Comparison of ENCODE assay signal across 27 mouse cellular contexts in the genomic region with DNA sequence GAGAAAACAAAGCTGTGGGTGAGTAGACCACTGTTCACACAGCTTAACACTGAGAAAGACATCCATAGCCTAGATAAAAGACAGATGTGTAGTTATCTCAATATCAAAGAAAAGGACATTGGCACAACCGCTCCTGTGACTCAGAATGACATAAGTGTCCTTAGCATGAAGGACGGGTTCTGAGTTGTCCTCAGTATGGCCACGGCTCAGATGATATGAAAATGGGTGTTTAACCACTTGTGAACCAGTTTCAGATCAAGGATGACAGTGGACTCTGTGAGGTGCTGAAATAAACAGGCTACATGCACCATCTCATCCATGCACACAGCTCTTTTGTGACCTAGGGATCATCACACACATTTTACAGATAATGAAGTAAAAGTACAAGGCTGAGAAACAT. TPM values are rescaled to one million over a fixed set of nuclear protein-coding genes. Genes with fewer than 3 reads are reported as not detected.
DNase-seq lines count a peak whose midpoint lies in the region; ATAC-seq lines count a peak whose summit lies in the region.
"Had no signal": no experiment of that assay in that cellular context is flagged by ENCODE, and none has a peak within 500 bp of the region (broad histone marks: within the 10 kb centered on the region; RNA-seq: fewer than 3 reads in every experiment).

No protein-coding gene starts in this region.

- no peak overlapping the region for H3K9ac ChIP-seq in hindbrain, embryonic 16.5 days (ENCODE audit: low read depth, low read length)
- H3K9ac ChIP-seq: embryonic facial prominence, embryonic 13.5 days; forebrain, embryonic 13.5 days; forebrain, postnatal 0 days; hindbrain, embryonic 12.5 days; hindbrain, embryonic 15.5 days; intestine, embryonic 15.5 days had no signal

- DNase-seq in heart, adult 11 months: peak; percentile 55
- DNase-seq in heart, adult 9 months (ENCODE audit: low spot score in 2 of 2): no peak
- DNase-seq in adrenal gland, adult 2 months: peak; percentile 61
- DNase-seq in adrenal gland, postnatal 10 days: peak; percentile 43
- peak; percentile 52 to 55 for DNase-seq in adrenal gland, postnatal 36 days
- no peak for DNase-seq in heart, adult 8-10 months (ENCODE audit: low spot score)
- DNase-seq: cerebellum, adult 11 months; cerebellum, adult 2 months; cerebellum, adult 9-11 months; cerebellum, postnatal 25 days; forebrain, postnatal 0 days; gastrocnemius, adult 2 months; gastrocnemius, postnatal 14 days; heart, adult 18-20 months; kidney, adult 11 months; kidney, adult 8-10 months had no signal

- H3K9me3 ChIP-seq in hindbrain, embryonic 16.5 days (ENCODE audit: control insufficient read depth, low read length): no peaks in the 10 kb centered on the region
- H3K9me3 ChIP-seq: embryonic facial prominence, embryonic 13.5 days; forebrain, embryonic 13.5 days; hindbrain, embryonic 12.5 days; hindbrain, embryonic 15.5 days; intestine, embryonic 15.5 days had no signal

- WGBS in hindbrain, embryonic 16.5 days: 76% methylated on average over 3 of the region's 3 CpGs

- H3K27me3 ChIP-seq in hindbrain, embryonic 16.5 days (replicated peaks; ENCODE audit: control insufficient read depth, insufficient read depth, low read length): no peaks in the 10 kb centered on the region
- H3K27me3 ChIP-seq: embryonic facial prominence, embryonic 13.5 days; forebrain, embryonic 13.5 days; hindbrain, embryonic 12.5 days; hindbrain, embryonic 15.5 days; intestine, embryonic 15.5 days had no signal

- no peak overlapping the region for H3K4me3 ChIP-seq in hindbrain, embryonic 16.5 days (ENCODE audit: low read length)
- H3K4me3 ChIP-seq: embryonic facial prominence, embryonic 13.5 days; erythroblast, embryonic 14.5 days; forebrain, embryonic 13.5 days; gastrocnemius, adult 2 months; hindbrain, embryonic 12.5 days; hindbrain, embryonic 15.5 days; intestine, embryonic 15.5 days had no signal

- H3K4me2 ChIP-seq in hindbrain, embryonic 16.5 days (ENCODE audit: low read length): no peak overlapping the region
- H3K4me2 ChIP-seq: embryonic facial prominence, embryonic 13.5 days; forebrain, embryonic 13.5 days; heart, embryonic 11.5 days; hindbrain, embryonic 12.5 days; hindbrain, embryonic 15.5 days; intestine, embryonic 15.5 days had no signal

- no peak overlapping the region for H3K27ac ChIP-seq in hindbrain, embryonic 16.5 days (ENCODE audit: low read depth, low read length)
- H3K27ac ChIP-seq: embryonic facial prominence, embryonic 13.5 days; forebrain, embryonic 13.5 days; gastrocnemius, adult 2 months; hindbrain, embryonic 12.5 days; hindbrain, embryonic 15.5 days; intestine, embryonic 15.5 days had no signal

- no peaks in the 10 kb centered on the region for H3K36me3 ChIP-seq in hindbrain, embryonic 16.5 days (ENCODE audit: control insufficient read depth, insufficient read depth, low read length)
- H3K36me3 ChIP-seq: embryonic facial prominence, embryonic 13.5 days; hindbrain, embryonic 12.5 days; hindbrain, embryonic 15.5 days; intestine, embryonic 15.5 days had no signal

- H3K4me1 ChIP-seq in hindbrain, embryonic 16.5 days (ENCODE audit: control insufficient read depth, insufficient read depth, low read depth, low read length): no peaks in the 10 kb centered on the region
- H3K4me1 ChIP-seq: embryonic facial prominence, embryonic 13.5 days; forebrain, embryonic 13.5 days; hindbrain, embryonic 12.5 days; hindbrain, embryonic 15.5 days; intestine, embryonic 15.5 days had no signal

- no peak for ATAC-seq in hindbrain, embryonic 16.5 days
- ATAC-seq: activated CD4-positive, CD25-positive, alpha-beta regulatory T cell, adult 4 months; forebrain, embryonic 13.5 days; forebrain, postnatal 0 days; intestine, embryonic 15.5 days had no signal

RNA-seq across cellular contexts. Expression of gene Arnt2, which starts 22.1 kb away (rescaled TPM):
- total RNA-seq in adrenal gland, adult 2 months (2021): 10 to 100 TPM; 27.2 to 40.0 TPM
- polyA plus RNA-seq in adrenal gland, adult 2 months (2012; rRNA removed): 18.5 and 20.2 TPM in 2 replicates
- 10 to 100 TPM; 26.6 to 27.5 TPM for total RNA-seq in adrenal gland, postnatal 10 days (2021)
- 10 to 100 TPM; 24.0 to 27.3 TPM for total RNA-seq in adrenal gland, postnatal 36 days (2021)
- under 1 TPM; 0.30 to 0.80 (median 0.49) TPM for total RNA-seq in heart, adult 8-10 months (2022)
- 53.8 and 72.4 TPM in 2 replicates for polyA plus RNA-seq in hindbrain, embryonic 16.5 days (2015; fragmentation: Nextera tagmentation; extraction: Ambion mirVana)
- total RNA-seq: common myeloid progenitor, adult 5-6 weeks; hematopoietic stem cell, adult 5-6 weeks had no signal
- polyA plus RNA-seq: erythroblast, embryonic 14.5 days had no signal

Comparison
In these comparisons a context has a peak if more than half of its experiments do, and no peak if none do; other contexts are left out.
1. DNase-seq: peak in heart, adult 11 months (single experiment), adrenal gland, adult 2 months (single experiment), adrenal gland, postnatal 10 days (single experiment) and adrenal gland, postnatal 36 days (2 of 2); none in heart, adult 9 months (0 of 2) and heart, adult 8-10 months (single experiment).
2. RNA of gene Arnt2, which starts 22.1 kb away (total RNA-seq): 27.2 to 40.0 TPM in adrenal gland, adult 2 months, 26.6 to 27.5 TPM in adrenal gland, postnatal 10 days and 24.0 to 27.3 TPM in adrenal gland, postnatal 36 days; 0.30 to 0.80 TPM in heart, adult 8-10 months; every median in the first group is over 10 times any median in the second.